Mouse (Mus musculus) left cerebral cortex, adult 18-20 months (tissue): ENCODE results near the gene H2-K1. TPM values are rescaled to one million over a fixed set of nuclear protein-coding genes. Genes with fewer than 3 reads are reported as not detected.
"Not testable (repeated sequence)": the region's sequence is repeated elsewhere in the genome, so short reads cannot be mapped to it uniquely, and the experiment has no call there.

Experiments used
- DNase-seq, 2 experiments: peaks; one replicate each; pipeline ENCODE4 v3.0.0; 2021 to 2022; ENCODE audit warnings: low spot score in 2 of 2, mixed read lengths in 1 of 2
- total RNA-seq, 2 experiments: library from RNA; stranded (reverse); gene quantifications; 2 replicates each; pipeline ENCODE4 v1.2.3; 2021

H2-K1 gene
- total RNA-seq, 2 experiments from 2014 or later: 30.9 to 33.6 TPM

GRCm38 (mm10) chr17:34027656-34028223 is 27.6 kb upstream of the H2-K1 start, which contains the start of gene H2-Ke6:
Gene H2-Ke6 (minus strand): TSS chr17:34028060.
- DNase-seq: peak; percentile 78 to 91

DNA sequence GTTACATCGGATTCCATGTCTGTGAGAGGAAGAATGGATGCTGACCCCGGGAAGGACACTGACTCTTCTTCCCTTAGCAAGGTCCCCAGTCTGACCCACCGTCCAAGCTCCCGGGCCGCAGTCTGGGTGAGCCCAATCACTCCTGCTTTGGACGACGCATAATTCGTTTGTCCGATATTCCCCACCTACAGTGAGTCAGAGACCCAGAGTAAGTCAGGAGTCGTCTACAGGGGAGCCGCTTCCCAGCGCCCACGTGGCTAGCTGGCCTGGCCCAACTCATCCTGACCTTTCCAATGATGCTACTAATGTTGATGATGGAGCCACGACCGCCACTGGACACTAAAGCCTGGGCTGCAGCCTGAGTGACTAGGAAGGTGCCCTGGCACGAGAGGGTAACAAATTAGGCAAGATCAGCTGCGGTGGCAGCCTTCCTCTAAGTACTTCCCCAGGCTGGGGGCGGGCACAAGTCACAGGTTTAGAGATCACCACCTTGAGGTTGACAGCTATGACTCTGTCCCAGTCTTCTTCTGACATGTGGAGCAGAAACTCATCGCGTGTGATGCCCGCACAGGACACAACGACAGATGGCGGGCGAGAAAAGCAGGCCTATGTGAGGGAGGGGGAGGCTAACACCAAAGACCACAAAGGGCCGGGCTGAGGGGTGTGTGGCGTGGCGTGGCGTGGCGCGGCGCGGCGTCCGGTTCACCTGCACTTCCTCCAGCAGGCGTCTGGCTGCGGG is 26.9 kb upstream of the H2-K1 start:
- no peak for DNase-seq

- no peak for DNase-seq
Measured at GRCm38 (mm10) chr17:34026221-34026620, 26.1 kb upstream of the H2-K1 start.

DNA sequence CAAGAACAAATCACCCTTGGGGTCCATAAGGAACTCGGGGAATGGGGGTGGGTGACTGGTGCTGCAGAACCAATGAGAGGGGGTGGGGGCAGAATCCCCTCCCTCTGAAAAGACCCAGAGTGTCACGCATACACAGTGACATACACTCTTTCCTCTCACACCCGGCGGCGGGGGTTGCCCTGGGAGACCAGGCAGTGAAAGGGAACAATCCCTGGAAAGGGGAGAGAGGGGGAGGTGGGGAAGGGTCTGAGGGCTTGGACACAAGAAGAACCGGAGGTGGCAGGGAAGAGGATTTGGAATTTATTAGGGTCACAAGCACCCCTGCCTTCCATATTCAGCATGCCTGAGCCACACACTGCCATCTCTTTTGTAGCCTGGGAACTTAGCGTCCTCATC is 25.6 kb upstream of the H2-K1 start:
- no peak for DNase-seq

DNA sequence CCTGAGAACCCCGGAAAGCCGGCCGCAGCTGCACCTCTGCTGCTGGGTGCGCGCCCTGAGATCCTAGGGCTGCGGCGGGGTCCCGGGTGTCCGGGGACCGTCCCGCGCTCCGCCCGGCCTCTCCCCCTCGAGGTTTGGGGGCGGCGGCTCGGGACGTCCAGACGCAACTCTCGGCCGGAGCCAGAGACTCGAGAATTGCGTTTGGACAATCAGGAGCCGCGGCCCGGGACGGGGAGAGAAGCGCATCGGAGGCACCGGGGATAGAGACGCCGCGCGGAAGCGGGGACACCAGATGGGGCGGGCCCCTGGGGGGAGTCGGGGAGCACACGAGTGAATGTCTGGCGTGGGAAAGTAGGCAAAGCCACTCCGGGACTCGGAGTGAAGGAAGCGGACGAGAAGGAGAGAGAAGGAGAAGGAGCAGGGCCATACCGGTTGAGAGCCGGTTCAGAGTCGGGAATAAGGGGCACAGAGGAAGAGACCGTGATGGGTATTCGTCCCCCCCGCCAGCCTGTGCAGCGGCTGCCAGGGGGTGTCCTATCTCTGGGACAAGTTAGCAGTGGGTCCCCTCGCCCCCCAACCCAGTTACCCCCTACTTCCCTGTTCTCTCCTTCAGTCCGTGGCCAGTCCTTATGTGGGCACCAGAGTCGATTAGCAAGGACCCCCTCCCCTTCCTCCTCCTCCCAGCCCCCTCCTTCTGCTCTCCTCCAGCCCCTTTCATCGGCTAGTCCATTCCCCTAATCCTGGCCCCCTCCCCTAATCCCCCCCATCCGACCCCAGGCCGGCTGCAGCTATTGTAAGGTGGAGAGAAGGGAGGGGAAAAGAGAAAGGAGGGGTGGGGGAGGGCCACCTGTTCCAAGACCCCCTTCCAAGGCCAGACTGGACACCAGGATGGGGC is 25.0 kb upstream of the H2-K1 start:
- no peak for DNase-seq

- peak; percentile 90 to 92 for DNase-seq
Measured at GRCm38 (mm10) chr17:34024317-34024821, 24.2 kb upstream of the H2-K1 start, which contains the start of gene Ring1. Gene Ring1 (minus strand): TSS chr17:34024680.

- no peak for DNase-seq
Measured at GRCm38 (mm10) chr17:34023678-34024077, 23.5 kb upstream of the H2-K1 start.

- no peak for DNase-seq
Measured at GRCm38 (mm10) chr17:34022987-34023386, 22.8 kb upstream of the H2-K1 start.

- no peak for DNase-seq
Measured at GRCm38 (mm10) chr17:34022414-34022783, 22.3 kb upstream of the H2-K1 start.

DNA sequence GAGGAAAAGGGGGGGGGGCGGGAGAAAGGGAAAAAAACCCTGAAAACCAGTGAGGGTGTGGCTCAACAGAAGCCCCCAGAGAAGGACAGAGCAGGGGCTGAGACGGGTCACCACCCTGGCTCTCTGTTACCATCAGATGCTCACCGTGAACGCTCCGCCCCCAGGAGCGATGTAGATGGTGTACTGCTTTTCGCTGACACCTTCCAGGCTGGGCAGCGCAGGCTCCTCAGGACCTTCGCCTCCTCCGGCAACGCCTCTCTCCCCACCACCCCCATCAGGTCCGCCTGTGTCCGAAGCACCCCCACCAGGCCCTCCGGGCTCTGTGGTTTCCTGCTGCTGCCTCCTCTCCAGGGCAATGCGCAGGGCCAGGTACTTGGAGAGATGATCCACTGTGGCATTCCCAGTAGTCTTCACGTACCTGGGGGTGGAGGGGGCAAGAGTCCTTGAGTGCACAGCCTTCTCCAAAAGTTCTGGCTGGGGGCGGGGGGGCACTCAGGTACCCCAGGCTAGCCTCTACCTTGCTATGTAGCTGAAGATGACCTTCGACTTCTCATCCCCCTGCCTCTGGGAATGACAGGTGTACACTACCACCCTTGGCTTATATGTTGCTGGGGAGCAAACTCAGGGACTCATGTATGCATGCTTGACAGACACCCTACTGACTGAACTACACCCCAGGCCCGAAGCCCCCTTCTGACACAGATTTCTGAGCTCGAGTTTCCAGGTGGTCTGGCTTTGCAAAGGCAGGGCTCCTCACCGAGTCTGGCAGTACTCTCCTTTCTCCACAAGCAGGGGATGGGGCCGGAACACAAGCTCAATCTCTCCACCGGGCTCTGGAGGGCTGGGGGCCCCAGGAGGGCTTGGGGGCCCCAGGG is 21.6 kb upstream of the H2-K1 start:
- DNase-seq: no peak

DNA sequence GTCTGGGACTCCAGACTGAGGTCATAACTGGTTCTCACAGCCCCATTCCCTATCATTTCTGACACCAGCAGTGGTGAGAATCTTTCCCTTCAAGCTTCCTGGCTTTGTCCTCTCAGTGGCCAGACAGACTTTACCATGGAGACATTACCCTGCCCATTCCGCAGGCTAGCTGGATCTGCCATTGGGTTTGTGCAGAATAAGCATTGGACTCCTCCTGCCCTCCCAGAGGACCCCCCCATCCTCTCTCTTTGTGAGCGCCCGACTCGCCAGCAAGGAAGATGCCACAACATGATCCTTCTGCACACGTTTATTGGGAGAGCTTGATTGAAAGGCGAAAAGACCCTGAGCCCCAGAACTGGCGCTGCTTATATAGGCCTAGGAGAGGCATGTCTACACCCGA is 13.3 kb upstream of the H2-K1 start:
- no peak for DNase-seq

- no peak for DNase-seq
Measured at GRCm38 (mm10) chr17:34010156-34010555, 10.0 kb upstream of the H2-K1 start.

DNA sequence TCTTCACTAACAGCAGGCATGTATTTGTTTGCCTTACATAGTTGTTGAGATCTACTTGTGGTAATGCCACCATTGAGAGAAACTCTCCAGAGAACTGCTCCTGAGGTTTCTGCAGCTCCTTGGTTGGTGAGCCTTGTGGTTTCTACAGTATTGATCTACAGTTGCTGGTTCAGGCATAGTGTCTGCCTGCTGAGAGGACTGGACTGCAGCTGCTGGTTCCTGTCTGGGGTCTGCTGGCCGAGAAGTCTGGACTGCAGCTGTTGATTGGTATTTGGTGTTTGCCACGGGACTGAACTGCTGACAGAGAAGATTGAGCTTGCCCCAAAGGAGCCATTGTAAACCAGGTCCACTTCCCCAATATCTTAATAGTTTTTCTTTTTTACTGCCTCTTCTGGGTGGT is 6.4 kb upstream of the H2-K1 start:
- DNase-seq: no peak

DNA sequence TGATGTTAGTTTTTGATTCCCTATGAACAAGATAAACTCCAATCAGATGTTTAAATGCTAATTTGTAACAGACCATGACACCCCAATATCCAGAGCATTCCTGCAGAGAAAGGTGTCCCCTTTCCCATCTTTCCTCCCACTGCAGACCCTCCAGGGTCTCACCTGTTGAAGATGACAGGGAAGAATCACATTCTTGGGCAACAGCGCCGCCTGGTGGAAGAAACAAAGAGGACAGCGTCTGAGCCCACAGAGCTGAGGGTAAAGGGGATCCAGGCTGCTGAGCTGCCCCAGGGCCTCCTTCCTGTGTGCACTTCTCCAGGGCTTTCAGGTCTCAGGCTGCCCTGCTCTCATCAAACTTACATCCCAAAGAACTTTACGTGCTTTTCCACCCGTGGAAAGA is 3.3 kb upstream of the H2-K1 start:
- no peak for DNase-seq

DNA sequence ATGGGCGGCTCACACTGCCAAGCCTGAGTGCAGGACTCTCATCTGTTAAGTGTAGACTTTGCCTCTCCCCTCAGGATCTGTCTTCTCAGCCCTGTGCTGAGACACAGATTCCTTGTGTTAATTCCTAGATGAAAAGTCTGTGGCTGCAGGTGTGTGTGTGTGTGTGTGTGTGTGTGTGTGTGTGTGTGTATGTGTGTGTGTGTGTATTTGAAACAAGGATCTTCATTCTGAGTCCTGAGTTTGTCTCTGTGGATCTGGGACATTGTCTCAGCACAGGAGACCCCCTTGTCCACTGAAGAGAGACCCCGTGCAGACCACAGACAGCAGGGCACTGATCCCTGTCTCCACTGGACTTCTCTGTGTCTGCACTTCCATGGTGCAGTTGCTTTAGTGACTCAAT is 649 bp upstream of the H2-K1 start:
- not testable (repeated sequence) for DNase-seq

- DNase-seq: no peak
Measured at GRCm38 (mm10) chr17:33999341-34000149, 602 bp downstream of the H2-K1 start.

GRCm38 (mm10) chr17:33998697-33999096 is 1.4 kb downstream of the H2-K1 start:
- not testable (repeated sequence) for DNase-seq

DNA sequence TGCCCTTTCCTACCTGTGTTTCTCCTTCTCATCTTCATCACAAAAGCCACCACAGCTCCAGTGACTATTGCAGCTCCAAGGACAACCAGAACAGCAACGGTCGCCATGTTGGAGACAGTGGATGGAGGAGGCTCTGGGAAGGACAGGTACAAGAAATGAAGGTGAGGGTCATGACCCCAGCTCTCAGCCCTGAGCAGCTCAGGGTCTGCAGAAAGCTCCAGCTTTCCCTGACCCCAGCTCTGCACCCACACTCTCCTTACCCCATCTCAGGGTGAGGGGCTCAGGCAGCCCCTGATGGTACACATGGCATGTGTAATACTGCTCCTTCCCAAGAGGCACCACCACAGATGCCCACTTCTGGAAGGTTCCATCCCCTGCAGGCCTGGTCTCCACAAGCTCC is 3.1 kb downstream of the H2-K1 start:
- not testable (repeated sequence) for DNase-seq

DNA sequence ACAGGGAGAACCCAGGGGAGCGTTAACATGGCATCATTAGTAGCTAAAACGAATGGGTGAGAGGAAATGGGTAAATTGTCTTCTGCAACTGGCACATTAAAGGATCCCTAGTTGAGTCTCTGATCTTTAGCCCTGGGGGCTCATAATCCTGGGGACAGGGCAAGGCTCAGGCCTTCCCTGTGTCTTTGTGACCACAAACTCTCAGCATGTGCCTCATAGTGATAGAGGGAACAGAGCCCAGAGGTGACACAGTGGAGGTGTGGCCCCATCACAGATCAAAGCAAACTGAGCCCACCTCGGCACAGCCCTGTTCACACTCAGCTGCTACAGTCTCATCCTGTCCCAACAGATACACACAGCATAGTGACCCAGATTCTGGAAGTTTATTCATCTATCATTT is 4.5 kb downstream of the H2-K1 start:
- no peak for DNase-seq

DNA sequence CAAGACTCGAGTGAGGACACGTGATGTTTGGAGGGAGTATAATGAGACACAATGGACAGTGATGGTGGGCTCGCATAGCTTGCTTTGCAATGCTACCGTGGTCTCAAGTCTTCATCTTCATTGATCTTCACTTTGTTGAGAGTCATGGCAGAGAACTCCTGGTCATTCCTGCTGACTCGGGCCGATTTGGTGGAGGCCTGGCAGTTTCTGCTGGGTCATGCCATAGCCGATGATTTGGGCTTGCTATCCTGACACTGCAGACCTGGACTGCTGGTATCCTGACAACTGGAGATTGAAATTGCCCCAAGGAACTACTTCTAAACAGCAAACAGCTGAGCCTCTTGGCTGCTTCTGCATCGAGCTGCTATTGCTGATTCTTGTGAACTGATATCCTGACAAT is 5.2 kb downstream of the H2-K1 start:
- no peak for DNase-seq
